Mouse (Mus musculus) right cerebral cortex, postnatal 14 days (tissue): ENCODE measurements around the gene Id1.

ENCODE experiments used
- DNase-seq: peaks from one replicate; pipeline ENCODE4 v3.0.0; 2022

The Id1 gene

GRCm38 (mm10) chr2:152725178-152725750, 10.8 kb upstream of the Id1 start:
- DNase-seq: no peak

GRCm38 (mm10) chr2:152726213-152726612, 9.8 kb upstream of the Id1 start:
- no peak for DNase-seq

DNA sequence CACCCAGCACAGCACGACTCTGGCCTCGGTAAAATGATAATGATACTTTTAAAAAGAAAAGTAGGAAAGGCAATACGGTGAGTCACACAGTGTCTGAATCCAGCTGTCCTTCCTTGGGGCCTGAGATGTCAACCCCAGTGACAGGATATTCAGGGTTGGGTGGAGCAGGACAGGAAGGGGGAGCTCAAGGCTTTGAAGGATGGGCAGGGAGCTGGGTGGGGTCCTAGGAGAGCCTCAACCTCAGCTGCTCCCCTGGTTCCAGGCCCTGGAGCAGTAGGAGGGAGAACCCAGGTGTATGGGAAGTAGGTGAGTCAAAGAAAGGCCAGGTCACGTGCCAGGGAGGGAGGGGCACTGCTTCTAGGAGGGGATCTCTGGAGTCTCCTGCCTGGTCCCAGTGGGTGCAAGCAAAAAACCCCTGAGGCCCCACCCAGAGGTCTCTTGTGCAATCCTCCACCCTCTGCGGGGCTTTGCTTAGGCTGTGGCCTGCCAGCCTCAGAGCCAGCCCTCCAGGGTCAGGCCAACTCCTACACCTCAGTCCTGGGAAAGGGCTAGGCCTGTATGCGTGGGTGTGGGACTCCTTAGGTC, 9.2 kb upstream of the Id1 start:
- no peak for DNase-seq

DNA sequence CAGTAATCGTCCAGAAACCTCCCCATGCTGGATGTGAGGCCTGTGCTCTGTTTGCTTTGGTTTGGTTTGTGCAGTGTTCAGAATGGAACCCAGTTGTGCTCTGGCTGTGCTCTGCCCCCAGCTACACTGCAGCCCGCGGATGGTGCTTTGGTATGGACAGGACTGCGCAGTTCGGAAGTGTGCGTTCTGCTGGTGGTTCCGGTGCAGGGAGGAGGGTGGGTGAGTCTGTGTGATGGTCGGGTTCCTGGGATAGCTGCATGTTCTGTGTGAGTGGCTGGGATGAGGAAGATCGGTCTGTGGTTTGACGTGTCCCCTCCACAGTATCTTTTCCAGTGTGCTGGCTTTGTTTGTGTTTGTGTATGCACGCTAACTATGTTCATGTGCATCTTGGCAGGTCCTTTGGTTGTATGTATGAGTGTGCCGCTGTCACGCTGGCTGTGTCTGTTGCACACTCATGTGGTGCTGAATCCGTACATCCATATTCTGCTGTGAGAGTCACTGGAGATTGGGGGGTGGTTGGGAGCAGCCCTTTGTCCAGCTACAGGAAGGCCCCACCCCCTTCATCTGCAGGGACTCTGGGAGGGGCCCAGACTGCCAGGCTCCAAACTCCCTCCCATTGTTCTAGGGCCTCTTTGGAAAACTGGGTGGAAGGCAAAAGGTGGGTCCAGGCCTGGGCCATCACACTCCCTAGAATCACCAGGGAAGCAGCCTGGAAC, 8.1 kb upstream of the Id1 start:
- DNase-seq: no peak

GRCm38 (mm10) chr2:152728594-152728993, 7.5 kb upstream of the Id1 start:
- DNase-seq: no peak

GRCm38 (mm10) chr2:152729013-152729635, 6.9 kb upstream of the Id1 start:
- no peak for DNase-seq

DNA sequence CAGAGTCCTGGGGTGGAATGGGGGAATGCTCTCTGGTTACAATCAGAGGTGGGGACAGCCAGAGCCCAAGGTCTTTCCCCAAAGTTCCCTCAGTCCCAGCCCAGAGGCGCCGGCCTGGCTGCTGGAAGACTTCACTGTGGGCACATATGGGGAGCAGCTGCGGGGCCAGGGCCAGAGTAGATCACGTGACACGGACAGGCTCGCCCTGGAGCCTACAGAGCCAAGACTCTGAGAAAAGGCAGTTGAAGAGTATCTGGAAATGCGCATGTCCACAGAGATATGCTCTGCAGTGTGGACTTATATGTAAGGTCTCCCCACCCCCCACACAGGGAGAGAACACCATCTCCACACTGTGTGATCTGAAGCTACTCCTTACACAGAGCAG, 6.4 kb upstream of the Id1 start:
- DNase-seq: no peak

- DNase-seq: no peak
Measured at GRCm38 (mm10) chr2:152733201-152733600, 2.9 kb upstream of the Id1 start.

DNA sequence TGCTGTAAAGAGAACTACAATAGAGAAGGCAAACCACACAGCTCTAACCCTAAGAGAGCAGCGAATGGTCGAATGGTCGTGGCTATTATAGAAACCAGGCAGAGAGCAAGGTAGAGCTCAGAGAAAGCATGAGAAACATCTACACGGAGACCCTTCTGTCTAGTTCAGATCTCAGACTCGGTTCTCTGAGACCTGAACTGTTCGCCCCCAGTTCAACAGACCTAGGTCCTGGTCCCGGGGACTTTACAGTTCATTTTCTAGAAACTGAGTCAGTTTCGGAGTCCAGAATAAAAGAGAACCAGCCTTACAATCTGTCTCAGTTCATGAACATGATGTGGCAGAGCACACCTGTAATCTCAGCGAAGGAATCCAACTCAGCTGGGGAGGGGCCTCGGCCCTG, 1.6 kb upstream of the Id1 start:
- DNase-seq: no peak

DNA sequence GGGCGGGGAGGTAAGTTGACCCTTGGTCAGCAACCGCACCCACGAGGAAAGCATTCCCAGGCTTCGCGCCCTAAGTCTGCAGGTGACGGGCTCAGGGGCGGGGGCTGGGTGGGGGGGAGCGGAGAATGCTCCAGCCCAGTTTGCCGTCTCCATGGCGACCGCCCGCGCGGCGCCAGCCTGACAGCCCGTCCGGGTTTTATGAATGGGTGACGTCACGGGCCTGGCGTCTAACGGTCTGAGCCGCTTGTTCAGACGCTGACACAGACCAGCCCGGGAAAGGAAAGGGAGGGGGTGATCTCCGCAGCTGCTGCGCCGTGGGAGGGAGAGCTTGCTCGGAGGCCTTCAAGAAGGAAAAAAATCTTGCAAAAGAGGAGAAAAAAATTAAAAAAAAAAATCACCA, 1.1 kb upstream of the Id1 start:
- peak; percentile 95 for DNase-seq

- DNase-seq: no peak
Measured at GRCm38 (mm10) chr2:152736748-152737147, 697 bp downstream of the Id1 start.

DNA sequence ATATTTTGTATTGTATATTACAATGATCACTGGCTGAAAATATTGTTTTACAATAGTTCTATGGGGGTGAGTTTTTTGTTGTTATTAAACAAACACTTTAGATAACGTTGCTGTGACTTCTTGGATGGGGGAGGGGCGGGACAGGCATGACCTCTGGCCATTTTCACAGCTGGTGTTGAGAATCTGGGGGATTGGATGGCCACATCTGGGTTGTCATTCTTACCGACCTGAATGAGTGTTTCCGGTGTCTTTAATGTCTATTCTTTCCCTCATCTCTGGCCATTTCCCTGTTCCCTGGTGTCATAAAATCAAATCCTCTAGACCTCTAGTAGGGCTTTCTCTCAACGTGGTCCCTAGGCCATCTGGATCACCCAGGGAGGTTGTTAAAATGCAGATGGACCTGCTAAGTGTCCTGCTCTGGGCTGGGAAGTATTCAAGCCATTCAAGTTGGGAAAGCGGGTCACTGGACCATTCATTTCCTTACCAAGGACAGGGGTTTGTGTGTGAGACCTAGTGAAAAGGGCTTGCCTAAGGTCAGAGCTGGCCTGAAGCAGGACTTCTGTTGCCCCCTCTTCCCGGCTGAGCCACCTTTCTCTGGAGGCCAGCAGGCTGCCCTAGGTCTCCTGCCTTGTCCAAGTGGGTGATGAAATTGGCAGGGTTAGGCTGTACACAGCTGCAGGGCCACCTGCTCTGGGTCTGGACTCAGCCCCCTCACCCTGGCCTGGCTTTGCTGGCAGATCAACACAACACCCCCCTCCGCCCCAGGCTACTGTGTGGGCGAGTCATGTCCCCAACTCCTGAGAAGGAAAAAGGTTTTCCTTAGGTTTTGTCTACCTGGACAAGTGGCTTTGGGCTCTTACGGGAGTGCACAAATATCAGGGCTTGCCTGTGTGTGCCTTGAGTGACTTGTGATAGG, 1.5 kb downstream of the Id1 start:
- DNase-seq: no peak

DNA sequence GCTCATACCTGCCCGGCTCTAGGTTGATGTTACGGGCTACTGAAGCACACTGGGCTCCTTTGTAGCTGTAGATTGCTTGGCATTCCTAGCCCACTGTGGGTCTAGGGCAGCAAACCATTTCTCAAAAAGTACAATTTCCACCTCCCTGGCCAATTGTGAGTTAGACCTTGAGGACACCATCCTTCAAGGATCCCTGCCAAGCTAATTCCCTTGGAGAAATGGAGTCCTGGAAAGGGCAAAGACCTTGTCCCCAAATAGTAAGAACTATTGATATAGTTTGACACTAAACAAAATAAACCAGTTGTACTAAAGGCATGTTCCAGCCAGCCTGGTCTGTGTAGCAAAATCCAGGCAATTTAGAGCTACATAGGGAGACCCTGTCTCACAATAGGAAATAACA, 2.3 kb downstream of the Id1 start:
- no peak for DNase-seq

- DNase-seq: peak; percentile 48
Measured at GRCm38 (mm10) chr2:152739031-152739841, 3.2 kb downstream of the Id1 start.

DNA sequence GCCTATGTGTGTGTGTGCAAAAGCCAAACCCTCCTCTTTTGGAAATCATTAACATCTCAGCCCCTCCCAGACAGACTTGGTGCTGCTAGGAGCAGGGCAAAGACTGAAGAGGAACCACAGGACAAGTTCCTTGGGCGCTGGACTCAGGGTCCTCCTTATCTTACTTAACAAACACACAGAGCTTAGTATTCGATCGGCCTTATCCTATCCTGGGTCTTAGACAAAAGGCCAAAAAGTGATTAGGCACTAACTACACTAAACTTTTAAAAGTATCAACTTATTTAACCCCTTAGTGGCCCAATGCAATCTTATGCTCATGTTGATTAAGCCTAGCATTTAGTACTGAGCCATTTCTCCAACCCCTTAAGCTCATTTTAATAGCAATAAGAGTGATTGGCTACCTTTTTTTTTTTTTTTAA, 3.8 kb downstream of the Id1 start:
- DNase-seq: no peak

DNA sequence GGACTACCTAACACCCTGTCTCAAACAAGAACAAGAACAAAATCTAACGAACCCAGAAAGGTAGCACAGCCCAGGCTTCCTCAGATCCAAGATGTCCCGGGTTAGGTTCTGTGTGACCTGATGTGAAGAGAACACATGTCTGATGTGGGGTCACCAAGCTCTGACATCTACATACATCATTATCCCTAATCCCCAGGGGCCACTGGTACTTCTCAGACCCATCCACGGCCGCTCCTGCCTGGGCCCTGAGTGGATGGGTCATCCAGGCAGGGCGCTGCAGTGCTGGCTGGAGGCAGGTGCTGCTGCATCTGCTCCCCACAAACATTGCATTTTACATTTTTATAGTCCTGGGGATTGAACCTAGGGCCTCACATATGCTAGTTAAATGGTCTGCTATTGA, 4.4 kb downstream of the Id1 start:
- no peak for DNase-seq

- DNase-seq: peak; percentile 29
Measured at GRCm38 (mm10) chr2:152741153-152742041, 5.3 kb downstream of the Id1 start.

DNA sequence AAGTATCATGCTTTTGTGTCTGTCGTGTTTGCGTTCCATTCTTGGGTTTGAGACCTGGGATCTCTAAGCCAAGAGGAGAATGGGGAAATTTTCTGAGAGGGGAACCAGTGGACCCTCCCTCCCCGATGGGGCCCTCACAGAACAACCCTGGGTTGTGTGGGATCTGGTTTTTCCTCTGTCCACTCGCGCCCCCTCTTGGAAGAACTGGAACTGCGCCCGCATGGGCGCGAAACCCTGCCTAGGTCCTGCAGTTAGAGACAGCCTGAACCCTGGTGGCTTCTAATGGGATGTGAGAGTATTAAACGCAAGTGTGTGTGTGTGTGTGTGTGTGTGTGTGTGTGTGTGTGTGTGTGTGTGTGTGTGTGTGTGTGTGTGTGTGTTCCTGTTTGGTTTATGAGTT, 6.4 kb downstream of the Id1 start:
- DNase-seq: peak; percentile 48

DNA sequence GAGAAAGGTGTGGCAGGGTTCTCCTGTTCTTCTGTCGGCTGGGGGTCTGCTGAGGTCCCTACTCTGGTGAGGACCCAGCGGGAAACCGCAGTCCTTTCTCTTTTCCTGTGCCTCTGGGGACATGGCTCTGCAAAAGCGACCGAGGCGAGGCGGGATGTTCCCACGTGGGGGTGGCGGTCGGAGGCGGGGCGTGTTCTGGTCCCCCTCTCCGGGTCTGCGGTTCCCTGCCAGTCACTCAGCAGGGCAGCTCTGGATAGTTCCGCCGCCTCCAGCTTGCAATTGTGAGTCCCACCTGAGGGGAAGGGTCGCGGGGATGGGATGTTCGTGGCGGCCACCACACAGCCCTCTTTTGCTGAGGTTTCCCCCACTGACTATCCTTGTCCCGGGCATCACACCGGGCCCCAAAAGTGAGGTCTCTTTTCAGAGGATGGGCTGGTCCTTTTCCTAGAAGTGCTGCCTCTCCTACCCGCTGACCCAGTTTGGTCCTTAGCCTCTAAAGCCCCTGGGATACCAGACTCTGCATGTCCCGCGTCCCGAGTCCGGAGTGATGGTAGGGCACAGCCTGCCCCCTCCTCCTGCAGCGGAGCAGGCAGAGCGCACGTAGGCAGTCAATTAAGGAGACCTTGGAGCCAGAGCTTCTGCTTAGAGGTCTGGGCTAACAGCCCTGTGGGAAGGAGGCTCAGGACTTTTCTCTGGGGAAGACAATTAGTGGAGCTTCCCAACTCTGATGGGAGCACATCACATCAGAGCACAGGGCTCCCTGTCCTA, 18.1 kb downstream of the Id1 start, which contains the start of gene Cox4i2:
Gene Cox4i2, plus strand, starts transcription at position 230 of the 768 bp plus-strand sequence.
- DNase-seq: no peak
